Mouse (Mus musculus) embryonic facial prominence, embryonic 12.5 days (tissue): ENCODE data around the gene Gen1. TPM values are rescaled to one million over a fixed set of nuclear protein-coding genes. Genes with fewer than 3 reads are reported as not detected.

ENCODE experiments used
- ATAC-seq: fragments of 200-750 bp; cut with Nextera tagmentation; 2 replicates; pipeline ENCODE4 v1.8.0; 2017; ENCODE audit not compliant: insufficient number of reproducible peaks, insufficient read depth, low FRiP score, low TSS enrichment
- H3K27ac ChIP-seq: fragments of 300-500 bp; sonication (generic); 2 replicates; pipeline ENCODE4 v1.5.1; 2016; ENCODE audit warnings: mild to moderate bottlenecking
- H3K27me3 ChIP-seq: fragments of 300-500 bp; sonication (generic); 2 replicates; pipeline ENCODE4 v1.6.1; 2016; ENCODE audit warnings: mild to moderate bottlenecking, moderate library complexity
- H3K36me3 ChIP-seq: fragments of 300-500 bp; sonication (generic); 2 replicates; pipeline ENCODE4 v1.6.1; 2016; ENCODE audit warnings: mild to moderate bottlenecking
- H3K4me1 ChIP-seq: fragments of 300-500 bp; sonication (generic); 2 replicates; pipeline ENCODE4 v1.6.1; 2016
- H3K4me2 ChIP-seq: fragments of 300-500 bp; sonication (generic); replicated peaks from 2 replicates; pipeline ENCODE4 v1.6.1; 2016; ENCODE audit warnings: mild to moderate bottlenecking, moderate library complexity
- H3K4me3 ChIP-seq: fragments of 300-500 bp; sonication (generic); 2 replicates; pipeline ENCODE4 v1.5.1; 2016; ENCODE audit warnings: mild to moderate bottlenecking
- H3K9ac ChIP-seq: fragments of 300-500 bp; sonication (generic); 2 replicates; pipeline ENCODE4 v1.6.1; 2016; ENCODE audit warnings: mild to moderate bottlenecking, moderate library complexity
- H3K9me3 ChIP-seq: fragments of 300-500 bp; sonication (generic); 2 replicates; pipeline ENCODE4 v1.6.1; 2016; ENCODE audit warnings: mild to moderate bottlenecking, moderate library complexity
- whole genome bisulfite sequencing: fragments of 180-500 bp; shearing (Covaris S2); methylation state at CpG from one replicate; pipeline ENCODE4 v1.1.7; 2016; 5-methylcytosine and 5-hydroxymethylcytosine counted together
- polyA plus RNA-seq: library from polyadenylated mRNA; unstranded; fragments of >200 nt; fragmentation: Nextera tagmentation; extraction: Ambion mirVana; gene quantifications from 2 replicates; pipeline ENCODE4 v1.2.1, GENCODE M21; 2016

The Gen1 gene
- polyA plus RNA-seq, 1 experiment from 2014 or later = 13.2 TPM

DNA sequence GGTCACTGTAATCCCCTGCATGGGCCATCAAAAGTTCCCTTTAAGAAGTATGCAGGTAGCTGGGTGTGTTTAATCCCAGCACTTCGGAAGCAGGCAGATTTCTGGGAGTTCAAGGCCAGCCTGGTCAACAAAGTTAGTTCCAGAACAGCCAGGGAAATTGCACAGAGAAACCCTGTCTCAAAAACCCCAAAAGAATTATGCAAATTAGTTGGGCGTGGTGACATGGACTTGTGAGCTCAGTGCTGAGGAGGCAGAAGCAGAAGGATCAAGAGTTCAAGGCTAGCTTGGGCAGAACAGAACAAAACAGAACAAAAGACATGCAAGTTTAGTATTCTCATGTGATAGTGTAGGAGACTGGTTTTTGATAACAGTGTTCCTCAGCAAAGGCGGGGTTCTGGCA is 43.0 kb downstream of the Gen1 start:
- no peak overlapping the region for H3K4me3 ChIP-seq
- H3K36me3 ChIP-seq = no peaks in the 10 kb centered on the region
- ATAC-seq = no peak
- no peak overlapping the region for H3K4me2 ChIP-seq
- no peak overlapping the region for H3K9ac ChIP-seq
- 51% methylated on average over 3 of the region's 3 CpGs for WGBS
- peaks cover 6% of the 10 kb centered on the region; the same call in 1 of the 2 replicates for H3K4me1 ChIP-seq
- no peaks in the 10 kb centered on the region for H3K27me3 ChIP-seq
- H3K27ac ChIP-seq = no peak overlapping the region
- no peaks in the 10 kb centered on the region for H3K9me3 ChIP-seq

DNA sequence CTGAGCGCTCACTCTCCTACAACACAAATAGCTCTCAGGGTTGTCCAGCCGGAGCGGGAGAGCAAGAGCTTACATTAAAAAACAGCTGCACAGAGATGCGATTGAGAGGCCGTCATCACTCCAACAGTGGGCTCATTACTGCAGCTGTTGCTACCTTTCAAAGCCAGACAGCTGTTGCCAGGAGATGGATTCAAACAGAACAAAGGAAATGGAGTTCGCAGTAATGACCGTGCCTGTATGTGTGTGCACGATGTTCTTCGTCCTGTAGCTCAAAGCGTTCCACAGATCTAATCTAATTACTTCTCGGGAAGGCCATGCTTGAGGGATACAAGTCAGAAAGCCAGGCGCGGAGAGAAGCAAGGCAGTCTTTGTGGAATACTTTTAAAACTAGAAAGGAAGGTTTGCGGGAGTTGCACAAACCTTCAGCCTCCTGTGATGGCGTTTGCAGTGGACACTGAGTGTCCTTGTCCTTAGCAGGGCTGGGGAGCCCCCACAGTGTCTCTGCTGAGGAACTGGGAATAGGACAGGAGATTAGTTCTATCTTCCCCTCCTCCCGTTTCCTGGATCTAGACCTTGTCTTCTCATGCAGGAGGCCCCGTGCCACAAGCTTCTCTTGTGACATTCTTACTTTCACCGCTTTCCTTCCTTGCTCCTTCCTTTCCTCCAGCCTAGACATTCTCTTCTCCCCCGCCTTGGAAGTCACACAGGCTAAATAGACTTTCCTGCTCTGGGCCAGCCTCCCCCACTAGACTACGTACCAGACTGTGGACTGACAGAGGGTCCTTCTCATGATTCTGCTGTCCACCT is 43.9 kb downstream of the Gen1 start:
- WGBS = 53% methylated on average over 20 of the region's 20 CpGs
- Histone ChIP-seq H3K36me3 (no peaks in the 10 kb centered on the region), H3K4me1 (peaks cover 6% of the 10 kb centered on the region; the same call in 1 of the 2 replicates), H3K27me3 (no peaks in the 10 kb centered on the region), H3K4me2 (no peak overlapping the region), H3K27ac (0 out of 2 replicates have a peak overlapping the region, but pooled peaks have one; percentile 25), H3K9me3 (no peaks in the 10 kb centered on the region), H3K4me3 (no peak overlapping the region), H3K9ac (no peak overlapping the region)
- peak; percentile 36 for ATAC-seq

DNA sequence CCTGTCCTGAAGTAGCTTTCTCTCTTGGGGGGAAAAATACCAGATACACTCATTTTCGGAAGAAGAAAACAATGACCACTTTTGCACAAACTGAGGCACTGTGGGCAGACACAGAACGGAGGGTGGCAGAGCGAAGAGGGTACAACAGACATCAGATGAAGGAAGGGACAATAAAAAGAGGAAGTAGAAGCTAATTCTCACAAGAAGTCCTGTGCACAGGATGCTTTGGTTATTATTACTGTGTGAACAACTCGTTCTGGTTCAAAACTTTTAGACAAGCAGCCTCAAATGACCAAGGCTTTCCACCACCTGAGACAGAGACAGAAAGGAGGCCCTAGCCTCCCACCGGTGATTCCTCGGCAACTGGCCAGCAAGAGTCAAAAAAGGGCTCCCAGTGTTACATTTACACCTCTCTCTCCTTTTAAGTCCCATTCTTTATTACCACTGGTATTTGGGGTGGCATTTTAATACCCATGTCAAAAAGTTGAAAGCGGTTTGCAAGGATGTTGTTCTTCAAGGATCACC is 47.8 kb downstream of the Gen1 start:
- H3K4me1 ChIP-seq = peaks cover 6% of the 10 kb centered on the region; the same call in 1 of the 2 replicates
- no peak overlapping the region for H3K27ac ChIP-seq
- no peaks in the 10 kb centered on the region for H3K9me3 ChIP-seq
- 85% methylated on average over 7 of the region's 7 CpGs for WGBS
- no peak overlapping the region for H3K4me2 ChIP-seq
- H3K36me3 ChIP-seq = no peaks in the 10 kb centered on the region
- no peak for ATAC-seq
- H3K27me3 ChIP-seq = no peaks in the 10 kb centered on the region
- no peak overlapping the region for H3K4me3 ChIP-seq
- no peak overlapping the region for H3K9ac ChIP-seq

DNA sequence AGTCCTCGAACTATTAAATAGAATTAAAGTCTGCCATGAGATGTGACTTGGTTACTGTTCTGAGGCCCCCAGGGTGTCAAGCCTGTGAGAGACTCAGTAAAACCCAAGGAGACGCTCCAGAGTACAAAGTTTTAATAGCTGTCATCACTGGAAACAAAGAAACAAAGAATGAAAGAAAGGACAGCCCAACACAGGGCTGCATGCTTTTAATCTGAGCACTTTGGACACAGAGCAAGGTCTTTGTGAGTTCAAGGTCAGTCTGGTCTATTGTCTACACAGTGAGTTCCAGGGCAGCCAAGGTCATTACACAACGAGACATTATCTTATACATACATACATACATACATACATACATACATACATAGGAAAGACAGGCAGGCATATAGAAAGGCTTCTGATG is 49.1 kb downstream of the Gen1 start:
- no peaks in the 10 kb centered on the region for H3K9me3 ChIP-seq
- no peak for ATAC-seq
- H3K4me1 ChIP-seq = peaks cover 2% of the 10 kb centered on the region; the same call in 1 of the 2 replicates
- no peak overlapping the region for H3K27ac ChIP-seq
- no peaks in the 10 kb centered on the region for H3K27me3 ChIP-seq
- H3K4me2 ChIP-seq = no peak overlapping the region
- 75% methylated on average over 3 of the region's 3 CpGs for WGBS
- H3K36me3 ChIP-seq = no peaks in the 10 kb centered on the region
- H3K9ac ChIP-seq = no peak overlapping the region
- H3K4me3 ChIP-seq = no peak overlapping the region

DNA sequence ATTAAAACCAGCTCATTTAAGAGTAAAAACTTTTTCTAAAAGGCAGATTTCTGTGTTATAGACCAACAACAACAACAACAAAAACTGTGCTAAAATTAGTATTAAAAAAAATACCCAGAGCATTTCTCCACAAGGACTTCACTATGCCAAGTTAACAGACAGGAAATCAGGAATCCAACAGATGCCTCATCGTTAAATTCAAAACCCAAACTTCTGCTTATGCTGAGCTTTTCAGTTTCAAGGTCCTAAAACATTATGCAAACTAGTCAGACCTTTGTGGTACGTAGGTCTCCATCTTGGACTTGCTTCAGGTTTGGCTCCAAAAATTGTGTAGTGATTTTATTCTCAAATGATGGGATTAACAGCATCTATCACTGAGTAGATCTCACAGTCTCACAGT is 50.0 kb downstream of the Gen1 start:
- Histone ChIP-seq H3K9ac (no peak overlapping the region), H3K36me3 (no peaks in the 10 kb centered on the region), H3K4me3 (no peak overlapping the region), H3K4me2 (no peak overlapping the region), H3K27ac (no peak overlapping the region), H3K4me1 (no peaks in the 10 kb centered on the region), H3K27me3 (no peaks in the 10 kb centered on the region), H3K9me3 (no peaks in the 10 kb centered on the region)
- 87% methylated on average over 2 of the region's 2 CpGs for WGBS
- ATAC-seq = no peak

DNA sequence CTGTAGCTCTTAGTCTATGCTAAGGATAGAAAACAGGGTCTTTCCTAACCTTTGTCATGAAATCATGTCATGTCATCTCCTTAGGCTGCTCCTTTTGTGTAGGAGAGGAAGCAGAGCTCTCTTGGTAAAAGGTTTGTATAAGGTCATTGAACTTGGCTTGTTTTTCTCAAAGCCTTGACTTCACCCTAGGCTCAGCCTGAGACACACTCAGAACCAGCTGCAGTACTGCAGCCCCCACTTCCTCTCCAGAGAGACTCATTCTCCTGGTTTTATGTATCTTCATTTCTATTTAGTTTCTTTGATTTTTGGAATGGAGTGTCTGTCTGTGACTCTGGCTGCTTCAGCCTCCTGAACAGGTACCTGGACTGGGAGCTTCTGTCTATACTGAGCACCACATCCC is 50.8 kb downstream of the Gen1 start:
- Histone ChIP-seq H3K36me3 (no peaks in the 10 kb centered on the region), H3K9ac (no peak overlapping the region), H3K27ac (no peak overlapping the region), H3K9me3 (no peaks in the 10 kb centered on the region), H3K4me3 (no peak overlapping the region), H3K4me1 (no peaks in the 10 kb centered on the region), H3K27me3 (no peaks in the 10 kb centered on the region), H3K4me2 (no peak overlapping the region)
- ATAC-seq = no peak

DNA sequence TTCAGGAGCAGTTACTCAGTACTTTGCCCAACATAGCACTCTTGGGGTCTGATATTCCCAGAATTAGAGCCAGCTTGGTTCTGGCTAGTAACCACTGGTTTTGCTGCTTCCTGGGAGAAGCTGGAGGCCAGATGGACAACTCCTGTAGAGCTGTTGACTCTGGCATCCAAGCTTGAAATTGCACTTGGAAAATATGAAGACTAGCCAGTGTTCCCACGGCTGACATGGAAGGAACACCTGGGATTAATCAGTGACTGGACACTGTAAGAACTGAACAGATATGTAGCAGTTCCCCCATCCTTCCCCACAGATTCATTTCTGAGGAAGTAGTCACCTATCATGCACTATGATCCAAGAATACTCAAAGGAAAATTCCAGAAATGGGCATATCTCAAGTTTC is 52.7 kb downstream of the Gen1 start:
- no peak overlapping the region for H3K27ac ChIP-seq
- no peak overlapping the region for H3K4me2 ChIP-seq
- H3K36me3 ChIP-seq = no peaks in the 10 kb centered on the region
- H3K27me3 ChIP-seq = no peaks in the 10 kb centered on the region
- WGBS = 39% methylated on average over 1 of the region's 1 CpGs
- no peaks in the 10 kb centered on the region for H3K9me3 ChIP-seq
- no peak overlapping the region for H3K9ac ChIP-seq
- H3K4me1 ChIP-seq = no peaks in the 10 kb centered on the region
- ATAC-seq = no peak
- no peak overlapping the region for H3K4me3 ChIP-seq

DNA sequence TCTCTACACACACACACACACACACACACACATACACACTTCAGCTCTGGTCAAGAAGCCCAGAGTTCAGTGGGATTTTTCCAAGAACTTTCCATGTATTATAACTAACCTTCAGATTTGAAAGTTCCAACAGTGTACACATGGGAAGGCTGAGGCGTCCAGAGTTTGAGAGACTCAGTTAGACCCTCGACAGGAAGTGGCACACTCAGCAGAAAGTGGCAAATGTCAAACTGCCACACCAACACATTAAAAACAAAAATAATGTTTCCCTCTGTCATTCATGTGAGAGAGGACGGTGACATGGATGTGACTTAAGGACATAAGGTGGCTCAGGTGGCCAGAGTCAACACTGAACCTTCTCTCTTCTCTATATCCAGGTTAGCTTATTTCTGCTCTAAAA is 55.2 kb downstream of the Gen1 start:
- no peak overlapping the region for H3K4me3 ChIP-seq
- no peak overlapping the region for H3K4me2 ChIP-seq
- H3K9me3 ChIP-seq = no peaks in the 10 kb centered on the region
- no peak overlapping the region for H3K27ac ChIP-seq
- H3K27me3 ChIP-seq = no peaks in the 10 kb centered on the region
- ATAC-seq = no peak
- H3K4me1 ChIP-seq = no peaks in the 10 kb centered on the region
- 79% methylated on average over 3 of the region's 3 CpGs for WGBS
- H3K36me3 ChIP-seq = no peaks in the 10 kb centered on the region
- no peak overlapping the region for H3K9ac ChIP-seq

DNA sequence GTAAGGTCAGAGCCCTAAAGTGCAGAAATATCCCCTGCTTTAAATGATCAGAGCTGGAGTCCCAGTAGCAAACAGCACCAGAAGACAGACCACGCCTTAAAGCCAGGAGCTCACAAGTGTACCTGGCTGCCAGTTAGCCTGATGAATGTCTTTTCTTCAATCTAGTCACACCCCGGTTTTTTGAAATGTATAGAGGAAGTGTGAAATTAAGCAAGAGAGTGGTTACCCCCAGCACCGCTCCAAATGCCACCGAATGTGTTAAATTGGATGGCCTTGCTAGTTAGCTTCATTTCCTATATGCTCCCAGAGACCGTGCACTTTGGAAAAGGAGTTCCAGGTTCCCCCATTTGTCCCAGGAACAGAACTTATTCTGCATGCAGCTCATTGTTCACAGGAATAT is 56.0 kb downstream of the Gen1 start:
- WGBS = 78% methylated on average over 5 of the region's 5 CpGs
- no peak for ATAC-seq

DNA sequence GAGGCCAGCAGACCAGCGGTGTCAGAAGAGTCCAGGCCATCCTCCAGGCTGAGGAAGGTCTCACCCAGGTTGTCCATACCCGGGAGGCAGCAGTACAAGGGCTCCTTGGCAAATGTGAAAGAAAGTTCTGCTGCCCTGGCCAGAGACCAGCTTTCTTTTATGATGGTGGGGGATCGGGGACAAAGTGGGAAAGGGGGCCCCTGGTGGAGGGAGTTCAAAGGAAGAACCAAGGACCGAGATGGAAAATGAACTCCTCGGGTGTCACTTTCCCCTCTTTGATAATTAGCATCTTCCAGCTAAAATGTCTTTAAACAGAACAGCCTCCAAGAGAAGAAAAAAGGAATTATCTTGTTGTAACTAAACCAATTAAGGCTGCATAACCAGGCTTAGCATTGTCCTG is 56.7 kb downstream of the Gen1 start, which contains the start of gene Msgn1:
TSS of gene Msgn1 (minus strand) at position 101 of the 400 bp plus-strand sequence.
- no peak within 1 kb of the TSS for H3K27ac ChIP-seq
- no peak for ATAC-seq
- H3K4me2 ChIP-seq = no peak within 1 kb of the TSS
- no peak within 1 kb of the TSS for H3K4me3 ChIP-seq
- WGBS = 66% methylated on average over 5 of the region's 5 CpGs
- H3K4me1 ChIP-seq = no peaks in the 10 kb centered on the region
- H3K27me3 ChIP-seq = no peaks in the 10 kb centered on the region
- no peak within 1 kb of the TSS for H3K9ac ChIP-seq
- H3K9me3 ChIP-seq = no peaks in the 10 kb centered on the region
- no peaks in the 10 kb centered on the region for H3K36me3 ChIP-seq

More for the DNA sequence above, 56.0 kb downstream of the Gen1 start:
- Histone ChIP-seq H3K4me2 (no peak overlapping the region), H3K4me1 (no peaks in the 10 kb centered on the region), H3K4me3 (no peak overlapping the region), H3K9ac (no peak overlapping the region), H3K9me3 (no peaks in the 10 kb centered on the region), H3K27ac (no peak overlapping the region), H3K36me3 (no peaks in the 10 kb centered on the region), H3K27me3 (no peaks in the 10 kb centered on the region)

DNA sequence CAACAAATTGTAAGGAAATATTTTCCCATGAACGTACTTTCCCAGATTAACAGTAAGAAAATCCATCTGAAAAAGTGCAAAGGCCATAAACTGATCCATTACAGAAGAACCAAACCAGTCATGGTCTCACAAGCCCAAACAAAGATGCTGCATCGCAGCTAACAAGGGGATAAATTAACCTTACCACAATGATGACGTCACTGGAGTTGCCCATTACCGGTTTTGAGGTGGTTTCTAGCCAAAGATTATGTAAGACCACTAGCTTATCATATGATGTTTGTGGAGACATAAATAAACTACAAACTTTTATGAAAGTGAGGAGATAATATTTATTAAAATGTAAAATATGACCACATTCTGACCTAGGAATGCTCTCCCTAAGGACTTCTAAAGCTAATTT is 59.3 kb downstream of the Gen1 start:
- Histone ChIP-seq H3K4me1 (no peaks in the 10 kb centered on the region), H3K4me2 (no peak overlapping the region), H3K27me3 (no peaks in the 10 kb centered on the region), H3K4me3 (no peak overlapping the region), H3K9ac (no peak overlapping the region), H3K27ac (no peak overlapping the region), H3K9me3 (no peaks in the 10 kb centered on the region), H3K36me3 (no peaks in the 10 kb centered on the region)
- 83% methylated on average over 4 of the region's 4 CpGs for whole genome bisulfite sequencing
- ATAC-seq = no peak
